Mouse (Mus musculus) testis, adult 2 months (tissue): Measurements from ENCODE around the gene Sgsm3. TPM values are rescaled to one million over a fixed set of nuclear protein-coding genes. Genes with fewer than 3 reads are reported as not detected.

Experiments
- H3K27ac ChIP-seq: fragments of 200-500 bp; 2 replicates; pipeline ENCODE4 v1.5.1; 2012; ENCODE audit warnings: low read depth, low read length; ENCODE audit not compliant: control insufficient read depth, insufficient read depth
- H3K27me3 ChIP-seq: fragments of 200-500 bp; 2 replicates; pipeline ENCODE4 v1.6.1; 2012; ENCODE audit warnings: mild to moderate bottlenecking, low read length, moderate library complexity; ENCODE audit not compliant: control insufficient read depth, insufficient read depth
- H3K36me3 ChIP-seq: fragments of 200-500 bp; 2 replicates; pipeline ENCODE4 v1.6.1; 2012; ENCODE audit warnings: mild to moderate bottlenecking, low read length; ENCODE audit not compliant: control insufficient read depth, insufficient read depth
- H3K4me1 ChIP-seq: fragments of 200-500 bp; 2 replicates; pipeline ENCODE4 v1.6.1; 2012; ENCODE audit warnings: low read length; ENCODE audit not compliant: control insufficient read depth, insufficient read depth
- H3K4me3 ChIP-seq: fragments of 200-500 bp; 2 replicates; pipeline ENCODE4 v1.5.1; 2012; ENCODE audit warnings: low read depth, mild to moderate bottlenecking, low read length, moderate library complexity, mixed read lengths; ENCODE audit not compliant: control insufficient read depth
- CTCF ChIP-seq: fragments of 200-500 bp; IDR thresholded peaks from 2 replicates; pipeline ENCODE4 v1.5.1; 2012; ENCODE audit warnings: low read depth, mild to moderate bottlenecking, inconsistent platforms, low read length, moderate library complexity; ENCODE audit not compliant: control insufficient read depth, insufficient read depth, insufficient replicate concordance
- POLR2A ChIP-seq: fragments of 200-500 bp; IDR thresholded peaks from 2 replicates; pipeline ENCODE4 v1.6.1; 2012; ENCODE audit warnings: low read depth, mild to moderate bottlenecking, inconsistent platforms, low read length, moderate library complexity; ENCODE audit not compliant: control insufficient read depth
- polyA plus RNA-seq: library from polyadenylated mRNA; depleted of rRNA; stranded (reverse); fragments of >200 nt; gene quantifications from 2 replicates; pipeline ENCODE4 v1.2.3, GENCODE M21; 2012

Gene Sgsm3
- polyA plus RNA-seq, 1 experiment: 79.5 TPM

- H3K4me3 ChIP-seq: no peak overlapping the region
- no peaks in the 10 kb centered on the region for H3K4me1 ChIP-seq
- H3K36me3 ChIP-seq: no peaks in the 10 kb centered on the region; the same call in 1 of the 2 replicates
- no peaks in the 10 kb centered on the region for H3K27me3 ChIP-seq
- H3K27ac ChIP-seq: no peak overlapping the region
- TF ChIP-seq CTCF (no peak), POLR2A (no peak)
Measured at GRCm38 (mm10) chr15:81012359-81012758, 34.8 kb downstream of the Sgsm3 start.

- Histone ChIP-seq H3K4me3 (no peak overlapping the region), H3K4me1 (no peaks in the 10 kb centered on the region), H3K36me3 (no peaks in the 10 kb centered on the region; the same call in 1 of the 2 replicates), H3K27ac (no peak overlapping the region), H3K27me3 (no peaks in the 10 kb centered on the region)
- TF ChIP-seq POLR2A: no peak
- TF ChIP-seq CTCF: no peak
Measured at GRCm38 (mm10) chr15:81013186-81013585, 35.6 kb downstream of the Sgsm3 start.

GRCm38 (mm10) chr15:81015068-81015744 is 37.6 kb downstream of the Sgsm3 start:
- Histone ChIP-seq H3K36me3 (no peaks in the 10 kb centered on the region; the same call in 1 of the 2 replicates), H3K4me3 (no peak overlapping the region), H3K27me3 (no peaks in the 10 kb centered on the region), H3K27ac (no peak overlapping the region), H3K4me1 (no peaks in the 10 kb centered on the region)
- TF ChIP-seq POLR2A: no peak
- no peak for TF ChIP-seq CTCF

- Histone ChIP-seq H3K27ac (no peak overlapping the region), H3K27me3 (no peaks in the 10 kb centered on the region), H3K36me3 (no peaks in the 10 kb centered on the region; the same call in 1 of the 2 replicates), H3K4me3 (no peak overlapping the region), H3K4me1 (peaks cover 2% of the 10 kb centered on the region; the same call in 1 of the 2 replicates)
- TF ChIP-seq POLR2A (no peak), CTCF (no peak)
Measured at GRCm38 (mm10) chr15:81016488-81016887, 38.9 kb downstream of the Sgsm3 start.

GRCm38 (mm10) chr15:81017308-81017707 is 39.7 kb downstream of the Sgsm3 start:
- Histone ChIP-seq H3K27ac (no peak overlapping the region), H3K4me3 (no peak overlapping the region), H3K36me3 (no peaks in the 10 kb centered on the region; the same call in 1 of the 2 replicates), H3K27me3 (no peaks in the 10 kb centered on the region), H3K4me1 (peaks cover 2% of the 10 kb centered on the region; the same call in 1 of the 2 replicates)
- TF ChIP-seq CTCF (no peak), POLR2A (no peak)

GRCm38 (mm10) chr15:81021377-81021776 is 43.8 kb downstream of the Sgsm3 start:
- H3K27ac ChIP-seq: no peak overlapping the region
- no peaks in the 10 kb centered on the region; the same call in 1 of the 2 replicates for H3K36me3 ChIP-seq
- TF ChIP-seq POLR2A (no peak), CTCF (no peak)
- no peak overlapping the region for H3K4me3 ChIP-seq
- H3K4me1 ChIP-seq: peaks cover 2% of the 10 kb centered on the region; the same call in 1 of the 2 replicates
- no peaks in the 10 kb centered on the region for H3K27me3 ChIP-seq

GRCm38 (mm10) chr15:81022437-81022836 is 44.9 kb downstream of the Sgsm3 start:
- Histone ChIP-seq H3K4me3 (no peak overlapping the region), H3K27ac (no peak overlapping the region), H3K27me3 (no peaks in the 10 kb centered on the region), H3K4me1 (peaks cover 4% of the 10 kb centered on the region; the same call in 1 of the 2 replicates), H3K36me3 (no peaks in the 10 kb centered on the region; the same call in 1 of the 2 replicates)
- TF ChIP-seq CTCF (no peak), POLR2A (no peak)
